Mouse (Mus musculus): ENCODE results near the gene Olfr1140. TPM values are rescaled to one million over a fixed set of nuclear protein-coding genes. Genes with fewer than 3 reads are reported as not detected.

Gene Olfr1140
- not detected in 2 replicates for polyA plus RNA-seq (2012)

GRCm38 (mm10) chr2:87743452-87743851 lies at the start of gene Olfr1140:
Gene Olfr1140, plus strand, starts transcription at chr2:87743752.
- H3K4me1 ChIP-seq (ENCODE audit: control insufficient read depth), result no peaks in the 10 kb centered on the region
- no peaks in the 10 kb centered on the region for H3K27me3 ChIP-seq (ENCODE audit: control insufficient read depth)
- no peaks in the 10 kb centered on the region for H3K36me3 ChIP-seq (ENCODE audit: control insufficient read depth)
- H3K9me3 ChIP-seq (ENCODE audit: control insufficient read depth, low read length), result no peaks in the 10 kb centered on the region
- no peak within 1 kb of the TSS for H3K4me3 ChIP-seq (replicated peaks)
- TF ChIP-seq TAL1 (IDR thresholded peaks at IDR 0.05; ENCODE audit: low read length) (no peak), GATA1 (IDR thresholded peaks at IDR 0.05; ENCODE audit: low read length) (no peak)

- no peaks in the 10 kb centered on the region for H3K27me3 ChIP-seq (ENCODE audit: control insufficient read depth)
- H3K36me3 ChIP-seq (ENCODE audit: control insufficient read depth), result no peaks in the 10 kb centered on the region
- H3K4me3 ChIP-seq (replicated peaks), result no peak within 1 kb of the TSS
- TF ChIP-seq TAL1 (IDR thresholded peaks at IDR 0.05; ENCODE audit: low read length) (no peak), GATA1 (IDR thresholded peaks at IDR 0.05; ENCODE audit: low read length) (no peak)
- H3K9me3 ChIP-seq (ENCODE audit: control insufficient read depth, low read length), result no peaks in the 10 kb centered on the region
- H3K4me1 ChIP-seq (ENCODE audit: control insufficient read depth), result no peaks in the 10 kb centered on the region
Observed at GRCm38 (mm10) chr2:87693847-87694246, 49.7 kb upstream of the Olfr1140 start, which contains the start of gene Olfr1136. Gene Olfr1136, minus strand, starts transcription at chr2:87693947.

GRCm38 (mm10) chr2:87713079-87713478 lies 30.5 kb upstream of the Olfr1140 start, which contains the start of gene Olfr1137:
Gene Olfr1137, minus strand, starts transcription at chr2:87713179.
- Histone ChIP-seq H3K9me3 (ENCODE audit: control insufficient read depth, low read length) (no peaks in the 10 kb centered on the region; the same call in 1 of the 2 replicates), H3K4me1 (ENCODE audit: control insufficient read depth) (no peaks in the 10 kb centered on the region), H3K36me3 (ENCODE audit: control insufficient read depth) (no peaks in the 10 kb centered on the region), H3K4me3 (replicated peaks) (no peak within 1 kb of the TSS), H3K27me3 (ENCODE audit: control insufficient read depth) (no peaks in the 10 kb centered on the region)
- TF ChIP-seq TAL1 (IDR thresholded peaks at IDR 0.05; ENCODE audit: low read length), result no peak
- TF ChIP-seq GATA1 (IDR thresholded peaks at IDR 0.05; ENCODE audit: low read length), result no peak

- H3K4me1 ChIP-seq (ENCODE audit: control insufficient read depth), result no peaks in the 10 kb centered on the region
- H3K36me3 ChIP-seq (ENCODE audit: control insufficient read depth), result no peaks in the 10 kb centered on the region
Observed at GRCm38 (mm10) chr2:87739878-87740277, 3.7 kb upstream of the Olfr1140 start, which contains the start of gene Olfr1138. Gene Olfr1138, minus strand, starts transcription at chr2:87739978.

GRCm38 (mm10) chr2:87753891-87754290 lies 10.3 kb downstream of the Olfr1140 start, which contains the start of gene Olfr1141:
Gene Olfr1141, minus strand, starts transcription at chr2:87753991.
- no peak within 1 kb of the TSS for H3K4me3 ChIP-seq (replicated peaks)
- no peaks in the 10 kb centered on the region for H3K36me3 ChIP-seq (ENCODE audit: control insufficient read depth)
- H3K27me3 ChIP-seq (ENCODE audit: control insufficient read depth), result no peaks in the 10 kb centered on the region
- no peaks in the 10 kb centered on the region for H3K4me1 ChIP-seq (ENCODE audit: control insufficient read depth)
- no peaks in the 10 kb centered on the region for H3K9me3 ChIP-seq (ENCODE audit: control insufficient read depth, low read length)
- no peak for TF ChIP-seq TAL1 (IDR thresholded peaks at IDR 0.05; ENCODE audit: low read length)
- TF ChIP-seq GATA1 (IDR thresholded peaks at IDR 0.05; ENCODE audit: low read length), result no peak

More at GRCm38 (mm10) chr2:87739878-87740277, 3.7 kb upstream of the Olfr1140 start, which contains the start of gene Olfr1138:
- no peak for TF ChIP-seq TAL1 (IDR thresholded peaks at IDR 0.05; ENCODE audit: low read length)
- TF ChIP-seq GATA1 (IDR thresholded peaks at IDR 0.05; ENCODE audit: low read length), result no peak
- no peaks in the 10 kb centered on the region for H3K9me3 ChIP-seq (ENCODE audit: control insufficient read depth, low read length)
- no peak within 1 kb of the TSS for H3K4me3 ChIP-seq (replicated peaks)
- no peaks in the 10 kb centered on the region for H3K27me3 ChIP-seq (ENCODE audit: control insufficient read depth)

GRCm38 (mm10) chr2:87776143-87776542 lies 32.6 kb downstream of the Olfr1140 start:
- TF ChIP-seq TAL1 (IDR thresholded peaks at IDR 0.05; ENCODE audit: low read length) (no peak), GATA1 (IDR thresholded peaks at IDR 0.05; ENCODE audit: low read length) (no peak)
- Histone ChIP-seq H3K4me1 (ENCODE audit: control insufficient read depth) (no peaks in the 10 kb centered on the region), H3K9me3 (ENCODE audit: control insufficient read depth, low read length) (peaks cover 3% of the 10 kb centered on the region), H3K27me3 (ENCODE audit: control insufficient read depth) (no peaks in the 10 kb centered on the region), H3K4me3 (replicated peaks) (no peak overlapping the region), H3K36me3 (ENCODE audit: control insufficient read depth) (no peaks in the 10 kb centered on the region)

- no peak within 1 kb of the TSS for H3K4me3 ChIP-seq (replicated peaks)
- H3K4me1 ChIP-seq (ENCODE audit: control insufficient read depth), result no peaks in the 10 kb centered on the region
- no peaks in the 10 kb centered on the region for H3K36me3 ChIP-seq (ENCODE audit: control insufficient read depth)
- H3K27me3 ChIP-seq (ENCODE audit: control insufficient read depth), result no peaks in the 10 kb centered on the region
- no peak for TF ChIP-seq GATA1 (IDR thresholded peaks at IDR 0.05; ENCODE audit: low read length)
- TF ChIP-seq TAL1 (IDR thresholded peaks at IDR 0.05; ENCODE audit: low read length), result no peak
- H3K9me3 ChIP-seq (ENCODE audit: control insufficient read depth, low read length), result peaks cover 3% of the 10 kb centered on the region
Observed at GRCm38 (mm10) chr2:87779183-87779582, 35.6 kb downstream of the Olfr1140 start, which contains the start of gene Olfr152. Gene Olfr152, plus strand, starts transcription at chr2:87779483.

Other genes with a start within 250 kb of the Olfr1140 start
- gene Pramel7, start 246.7 kb upstream of the Olfr1140 start, polyA plus RNA-seq (2012), result 0.03 TPM in 1 of 2 replicates, not detected in the other
- not detected in 2 replicates for gene Pramel6, start 237.2 kb upstream of the Olfr1140 start, polyA plus RNA-seq (2012)
- gene Olfr153, start 212.0 kb upstream of the Olfr1140 start, polyA plus RNA-seq (2012), result not detected in 2 replicates
- 0.09 TPM in 1 of 2 replicates, not detected in the other for gene Olfr1128, start 198.2 kb upstream of the Olfr1140 start, polyA plus RNA-seq (2012)
- not detected in 2 replicates for gene Olfr1129, start 169.8 kb upstream of the Olfr1140 start, polyA plus RNA-seq (2012)
- not detected in 2 replicates for gene Olfr1130, start 137.5 kb upstream of the Olfr1140 start, polyA plus RNA-seq (2012)
- not detected in 2 replicates for gene Olfr1131, start 116.6 kb upstream of the Olfr1140 start, polyA plus RNA-seq (2012)
- not detected in 2 replicates for gene Olfr1132, start 106.2 kb upstream of the Olfr1140 start, polyA plus RNA-seq (2012)
- gene Olfr1133, start 96.4 kb upstream of the Olfr1140 start, polyA plus RNA-seq (2012), result not detected in 2 replicates
- not detected in 2 replicates for gene Olfr1134, start 85.3 kb upstream of the Olfr1140 start, polyA plus RNA-seq (2012)
- gene Olfr1135, start 70.1 kb upstream of the Olfr1140 start, polyA plus RNA-seq (2012), result not detected in 2 replicates
- gene Olfr1136, start 49.8 kb upstream of the Olfr1140 start, polyA plus RNA-seq (2012), result not detected in 2 replicates
- gene Olfr1137, start 30.6 kb upstream of the Olfr1140 start, polyA plus RNA-seq (2012), result not detected in 2 replicates
- gene Olfr1138, start 3.8 kb upstream of the Olfr1140 start, polyA plus RNA-seq (2012), result not detected in 2 replicates
- not detected in 2 replicates for gene Olfr1141, start 10.2 kb downstream of the Olfr1140 start, polyA plus RNA-seq (2012)
- gene Olfr152, start 35.7 kb downstream of the Olfr1140 start, polyA plus RNA-seq (2012), result not detected in 2 replicates
- not detected in 2 replicates for gene Olfr1143, start 56.8 kb downstream of the Olfr1140 start, polyA plus RNA-seq (2012)
- gene Olfr1145, start 66.1 kb downstream of the Olfr1140 start, polyA plus RNA-seq (2012), result not detected in 2 replicates
- gene Olfr1148, start 86.8 kb downstream of the Olfr1140 start, polyA plus RNA-seq (2012), result not detected in 2 replicates
- not detected in 2 replicates for gene Olfr1150-ps1, start 100.2 kb downstream of the Olfr1140 start, polyA plus RNA-seq (2012)
- 0.02 TPM in 1 of 2 replicates, not detected in the other for gene Olfr1151, start 112.1 kb downstream of the Olfr1140 start, polyA plus RNA-seq (2012)
- gene Olfr1152, start 122.7 kb downstream of the Olfr1140 start, polyA plus RNA-seq (2012), result not detected in 2 replicates
- not detected in 2 replicates for gene Olfr1153, start 151.2 kb downstream of the Olfr1140 start, polyA plus RNA-seq (2012)
- gene Olfr1154, start 161.4 kb downstream of the Olfr1140 start, polyA plus RNA-seq (2012), result 0.06 TPM in 1 of 2 replicates, not detected in the other
- gene Olfr1155, start 201.4 kb downstream of the Olfr1140 start, polyA plus RNA-seq (2012), result not detected in 2 replicates
- gene Olfr1156, start 209.3 kb downstream of the Olfr1140 start, polyA plus RNA-seq (2012), result not detected in 2 replicates
- not detected in 2 replicates for gene Olfr1157, start 224.5 kb downstream of the Olfr1140 start, polyA plus RNA-seq (2012)
- gene Olfr74, start 230.9 kb downstream of the Olfr1140 start, polyA plus RNA-seq (2012), result not detected in 2 replicates
- gene Olfr1158, start 246.4 kb downstream of the Olfr1140 start, polyA plus RNA-seq (2012), result not detected in 2 replicates

Measured in erythroblast, embryonic 14.5 days (primary cell).